Mouse (Mus musculus) gastrocnemius, adult 8-10 months (tissue): ENCODE measurements around the gene Stk38. TPM values are rescaled to one million over a fixed set of nuclear protein-coding genes. Genes with fewer than 3 reads are reported as not detected.
"Not testable (repeated sequence)": the region's sequence is repeated elsewhere in the genome, so short reads cannot be mapped to it uniquely, and the experiment has no call there.

Experiments
- DNase-seq, 2 experiments: peaks; one replicate each; pipeline ENCODE4 v3.0.0; 2022; ENCODE audit warnings: low spot score in 2 of 2
- total RNA-seq, 4 experiments: library from RNA; stranded (reverse); gene quantifications; 2 replicates each; pipeline ENCODE4 v1.2.4; 2022

Gene Stk38
- total RNA-seq, 4 experiments from 2014 or later, result 19.5 to 22.5 (median 19.8) TPM

DNA sequence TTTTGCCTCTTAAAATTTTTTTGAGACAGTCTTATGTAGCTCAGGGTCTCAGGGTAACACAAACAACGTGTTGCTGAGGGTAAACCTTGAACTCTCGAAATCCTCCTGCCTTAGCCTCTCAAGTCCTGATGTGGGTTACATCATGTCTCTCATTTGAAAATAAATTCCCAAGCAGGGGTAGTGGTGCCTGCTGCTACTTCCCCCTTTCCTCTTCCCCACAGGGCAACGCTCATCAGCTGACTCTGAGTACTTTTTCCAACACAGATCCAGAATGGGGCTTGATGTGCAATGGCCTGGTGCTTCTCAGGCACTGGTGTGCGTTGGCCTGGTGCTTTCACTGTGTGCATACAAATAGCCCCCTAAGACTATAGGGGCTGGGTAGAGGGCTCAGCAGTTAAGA lies 1.4 kb upstream of the Stk38 start:
- no peak for DNase-seq

GRCm38 (mm10) chr17:29008326-29008650 lies 493 bp upstream of the Stk38 start:
- no peak for DNase-seq

GRCm38 (mm10) chr17:29007243-29007640 lies 553 bp downstream of the Stk38 start:
- no peak for DNase-seq

DNA sequence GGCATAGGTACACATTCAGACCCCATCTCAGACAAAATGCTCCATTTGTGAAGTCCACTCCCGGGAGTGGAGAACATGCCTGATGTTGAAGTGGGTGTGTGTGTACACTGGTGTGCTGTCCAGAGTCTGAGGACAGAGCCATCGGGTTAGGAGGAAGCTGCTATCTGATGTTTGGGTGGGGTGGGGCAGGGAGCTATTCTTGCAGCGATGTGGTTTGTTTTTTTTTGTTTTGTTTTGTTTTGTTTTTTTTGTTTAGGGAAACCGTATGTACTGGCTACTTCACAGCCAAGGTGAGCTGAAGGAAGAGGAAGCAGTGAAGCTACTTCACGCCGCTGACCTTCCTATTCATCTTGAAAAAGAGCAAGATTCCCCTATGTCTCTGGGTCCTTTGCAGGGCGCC lies 983 bp downstream of the Stk38 start:
- no peak for DNase-seq

GRCm38 (mm10) chr17:29005002-29005401 lies 2.8 kb downstream of the Stk38 start:
- no peak for DNase-seq

DNA sequence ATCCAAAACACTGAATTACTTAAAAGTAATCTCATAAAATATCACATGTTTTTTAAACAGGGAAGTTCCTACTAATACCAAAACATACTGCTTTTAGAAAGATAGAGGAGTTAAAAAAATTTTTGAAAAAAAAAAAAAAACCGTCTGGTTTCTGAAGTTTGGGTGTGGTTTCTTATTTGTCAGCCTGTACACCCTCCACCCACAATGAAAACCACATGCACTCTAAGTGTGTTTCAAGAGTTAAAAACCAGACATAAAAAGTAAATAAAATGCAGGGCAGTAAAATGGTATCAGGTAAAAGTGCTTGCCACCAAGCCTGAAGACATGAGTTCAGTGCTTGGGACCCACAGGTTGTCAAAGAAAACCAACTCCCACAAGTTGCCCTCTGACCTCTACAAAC lies 4.1 kb downstream of the Stk38 start:
- no peak for DNase-seq

GRCm38 (mm10) chr17:29000465-29000864 lies 7.3 kb downstream of the Stk38 start:
- DNase-seq, result no peak

- no peak for DNase-seq
Measured at GRCm38 (mm10) chr17:28994615-28995014, 13.2 kb downstream of the Stk38 start.

- DNase-seq, result not testable (repeated sequence)
Measured at GRCm38 (mm10) chr17:28993004-28993403, 14.8 kb downstream of the Stk38 start.

GRCm38 (mm10) chr17:28992105-28992504 lies 15.7 kb downstream of the Stk38 start:
- no peak for DNase-seq

DNA sequence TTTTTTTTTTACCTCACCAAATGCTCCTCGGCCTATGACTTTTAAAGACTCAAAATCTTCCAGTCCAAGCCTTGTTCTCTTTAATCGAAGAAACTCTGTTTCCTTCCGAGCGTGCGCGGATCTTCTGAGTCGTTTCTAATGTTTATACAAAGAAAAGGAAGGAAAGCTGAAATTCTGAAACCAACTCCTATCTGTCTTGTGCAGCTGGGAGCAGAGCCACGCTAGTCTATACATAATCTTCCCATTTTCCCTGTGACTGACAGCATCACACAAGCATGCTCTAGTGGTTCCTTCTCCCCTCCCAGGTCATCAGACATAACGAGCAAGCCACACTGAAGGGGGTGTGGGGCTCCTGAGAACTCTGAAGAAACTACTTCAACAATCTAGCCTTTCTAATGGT lies 16.5 kb downstream of the Stk38 start:
- DNase-seq, result no peak

DNA sequence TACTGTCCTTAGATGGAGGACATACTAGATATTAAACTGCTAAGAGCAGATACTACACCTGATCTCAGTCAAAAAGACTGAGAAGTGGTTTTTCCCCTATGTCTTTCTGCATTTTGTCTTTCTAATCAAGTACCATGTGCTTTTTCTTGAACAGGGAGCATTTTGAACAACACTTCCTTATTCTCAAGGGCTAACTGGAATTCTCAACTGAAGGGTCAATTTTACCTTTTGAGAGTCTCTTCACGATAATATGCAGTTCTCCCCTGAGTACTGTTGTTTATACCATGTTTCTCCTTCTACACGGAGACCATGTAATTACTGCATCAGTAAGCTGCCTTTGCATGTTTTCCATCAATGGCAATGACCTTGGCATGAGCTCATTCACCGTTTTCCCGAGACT lies 17.7 kb downstream of the Stk38 start:
- no peak for DNase-seq

- no peak for DNase-seq
Measured at GRCm38 (mm10) chr17:28988996-28989395, 18.8 kb downstream of the Stk38 start.

GRCm38 (mm10) chr17:28988291-28988690 lies 19.5 kb downstream of the Stk38 start:
- DNase-seq, result no peak

DNA sequence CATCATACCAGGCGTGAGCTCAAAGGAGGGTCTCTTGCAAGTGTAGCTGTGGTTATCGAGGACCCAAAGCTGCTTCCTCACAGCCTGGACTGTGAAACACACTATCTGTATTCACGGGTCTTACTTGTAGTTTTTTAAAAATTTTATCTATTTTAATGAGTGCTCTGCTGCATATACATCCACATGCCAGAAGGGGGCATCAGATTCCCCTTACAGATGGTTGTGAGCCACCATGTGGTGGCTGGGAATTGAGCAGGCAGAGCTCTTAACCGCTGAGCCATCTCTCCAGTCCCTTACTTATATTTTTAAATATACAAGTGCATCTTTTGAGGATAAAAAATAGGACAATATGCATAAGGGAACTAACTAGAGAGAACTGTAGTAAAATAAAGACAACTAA lies 20.1 kb downstream of the Stk38 start:
- DNase-seq, result no peak

DNA sequence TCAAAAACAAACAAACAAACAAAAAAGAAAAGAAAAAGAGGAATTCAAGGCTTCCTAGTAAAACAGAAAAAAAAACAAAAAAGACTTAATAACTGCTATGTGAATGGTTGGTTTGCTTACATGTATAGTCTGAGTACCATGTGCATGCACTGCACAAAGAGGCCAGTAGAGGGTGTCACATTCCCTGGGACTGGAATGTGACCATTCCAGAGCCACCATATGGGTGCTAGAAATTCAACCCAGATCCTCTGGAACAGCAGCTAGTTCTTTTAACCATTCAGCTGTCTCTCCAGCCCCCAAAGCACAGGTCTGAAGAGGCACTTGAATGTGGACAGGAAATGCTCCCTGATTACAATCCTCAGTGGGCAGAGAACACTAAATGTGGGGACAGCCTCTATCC lies 21.0 kb downstream of the Stk38 start:
- no peak for DNase-seq

- DNase-seq, result no peak
Measured at GRCm38 (mm10) chr17:28984724-28985420, 22.9 kb downstream of the Stk38 start.

DNA sequence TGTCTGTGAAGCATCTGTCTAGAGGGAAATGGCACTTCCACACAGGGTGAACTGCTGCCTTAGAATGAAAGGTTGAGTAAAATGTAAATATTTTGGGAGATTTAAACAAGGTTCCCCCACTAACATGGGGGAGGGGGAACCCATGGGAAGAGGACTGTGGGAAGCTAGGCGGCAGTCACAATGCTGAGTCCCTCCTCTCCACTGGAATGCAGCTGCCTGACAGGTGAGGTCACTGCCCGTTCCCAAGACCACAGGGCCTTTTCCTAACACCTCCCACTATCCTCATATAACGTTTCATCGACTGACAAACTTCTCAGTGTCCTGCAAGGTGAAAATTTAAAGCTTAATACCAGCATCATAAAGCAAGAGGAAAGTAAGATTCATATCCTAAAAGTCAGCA lies 25.2 kb downstream of the Stk38 start:
- no peak for DNase-seq

- DNase-seq, result no peak
Measured at GRCm38 (mm10) chr17:28981081-28981480, 26.7 kb downstream of the Stk38 start.

GRCm38 (mm10) chr17:28979091-28979490 lies 28.7 kb downstream of the Stk38 start:
- DNase-seq, result no peak

DNA sequence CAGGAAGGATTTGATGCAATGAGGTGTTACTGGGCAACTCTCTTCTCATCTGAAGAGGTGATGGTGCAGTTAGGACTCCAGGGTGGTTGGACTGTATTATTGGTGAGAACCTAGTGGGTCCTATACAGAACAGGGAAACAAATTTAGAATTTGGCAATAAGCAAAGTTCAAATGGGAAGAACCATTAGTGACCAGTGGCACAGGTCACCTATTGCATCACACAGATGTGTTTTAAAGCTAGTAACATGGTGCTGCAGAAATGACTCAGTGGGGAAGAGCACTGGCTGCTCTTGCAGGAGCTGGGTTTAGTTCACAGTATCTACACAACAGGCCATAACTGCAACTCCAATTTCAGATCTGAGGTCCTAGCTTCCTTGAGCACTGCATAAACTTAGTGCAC lies 37.7 kb downstream of the Stk38 start:
- DNase-seq, result no peak

DNA sequence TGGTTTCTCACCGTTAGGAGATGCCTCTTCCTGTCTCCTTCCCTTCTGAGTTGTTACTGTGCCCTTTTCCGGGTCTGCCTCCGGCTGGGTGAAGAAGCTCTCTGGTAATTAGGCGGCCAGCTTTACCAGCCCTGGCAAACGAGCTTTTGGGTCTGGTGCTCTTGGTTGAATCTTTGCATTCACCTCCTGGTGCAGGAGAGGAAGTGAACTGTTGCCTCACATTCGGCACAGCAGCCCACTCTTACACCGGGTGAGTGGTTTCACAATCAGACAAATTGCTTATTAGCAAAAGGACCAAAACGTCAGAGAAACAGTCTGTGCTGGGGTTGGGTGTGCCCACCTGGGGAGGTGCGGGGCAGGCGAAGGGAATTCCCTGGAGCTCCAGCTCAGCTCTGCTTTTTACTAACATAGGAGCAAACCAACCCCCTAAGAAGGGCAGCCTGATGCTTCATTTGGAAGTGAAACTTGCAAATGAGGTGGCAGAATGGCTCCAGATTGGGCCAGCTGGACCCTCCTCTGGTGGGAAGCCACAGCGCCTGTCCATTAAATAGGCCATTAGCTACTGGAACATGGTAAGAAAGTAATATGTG lies 40.7 kb downstream of the Stk38 start:
- DNase-seq, result no peak

GRCm38 (mm10) chr17:28961596-28961995 lies 46.2 kb downstream of the Stk38 start:
- DNase-seq, result no peak

DNA sequence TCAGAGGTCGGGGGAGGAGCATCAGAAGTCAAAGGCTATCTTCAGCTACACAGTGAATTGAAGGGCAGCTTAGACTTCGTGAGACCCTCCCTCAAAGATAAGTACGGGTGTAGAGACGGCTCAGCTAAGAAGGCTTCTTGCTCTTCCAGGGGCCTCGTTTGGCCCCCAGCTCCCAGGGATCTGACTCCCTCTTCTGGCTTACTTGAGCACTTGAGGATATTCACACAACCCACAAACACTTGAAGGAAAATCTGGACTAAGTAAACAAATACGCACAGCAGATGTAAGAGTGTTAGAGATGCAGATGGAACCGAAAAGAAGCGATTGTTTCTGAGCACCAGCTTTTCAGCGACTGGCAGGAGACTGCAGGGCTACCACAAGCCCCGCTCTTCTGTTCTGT lies 47.2 kb downstream of the Stk38 start:
- no peak for DNase-seq
